Mouse (Mus musculus) v-Abl transformed pro-B cells (cell line): ENCODE data around the gene Fabp3.

ENCODE experiments used
- in situ Hi-C, 2 experiments: fragments of 400-800 bp; cut with MboI; formaldehyde crosslinking; loops; one replicate each; pipeline ENCODE4 v1.15.1; 2025; ENCODE audit not compliant: unreplicated experiment in 2 of 2

Fabp3 gene

GRCm38 (mm10) chr4:130308231-130309081, at the start of gene Fabp3, which contains the start of gene Gm10570:
TSS of gene Fabp3 (plus strand) at chr4:130308595.
TSS of gene Gm10570 (minus strand) at chr4:130308674.
- in situ Hi-C loops: no loop called here

GRCm38 (mm10) chr4:130260406-130260805, 48.0 kb upstream of the Fabp3 start:
- in situ Hi-C loops: no loop called here

- in situ Hi-C loops: no loop called here
Measured at GRCm38 (mm10) chr4:130264131-130264530, 44.3 kb upstream of the Fabp3 start.

- in situ Hi-C loops: no loop called here
Measured at GRCm38 (mm10) chr4:130264698-130265349, 43.6 kb upstream of the Fabp3 start.

GRCm38 (mm10) chr4:130266601-130267000, 41.8 kb upstream of the Fabp3 start:
- in situ Hi-C loops: no loop called here

GRCm38 (mm10) chr4:130267069-130267468, 41.3 kb upstream of the Fabp3 start:
- in situ Hi-C loops: no loop called here

- in situ Hi-C loops: no loop called here
Measured at GRCm38 (mm10) chr4:130268736-130269135, 39.7 kb upstream of the Fabp3 start.

- in situ Hi-C loops: no loop called here
Measured at GRCm38 (mm10) chr4:130270089-130270488, 38.3 kb upstream of the Fabp3 start.

GRCm38 (mm10) chr4:130270611-130271347, 37.6 kb upstream of the Fabp3 start:
- in situ Hi-C loops: no loop called here

GRCm38 (mm10) chr4:130273698-130274345, 34.6 kb upstream of the Fabp3 start:
- in situ Hi-C loops: no loop called here

- in situ Hi-C loops: no loop called here
Measured at GRCm38 (mm10) chr4:130274346-130275015, 33.9 kb upstream of the Fabp3 start.

- in situ Hi-C loops: no loop called here
Measured at GRCm38 (mm10) chr4:130275016-130275822, 33.2 kb upstream of the Fabp3 start.

- in situ Hi-C loops: no loop called here
Measured at GRCm38 (mm10) chr4:130275823-130276105, 32.6 kb upstream of the Fabp3 start.

- in situ Hi-C loops: no loop called here
Measured at GRCm38 (mm10) chr4:130276573-130277176, 31.7 kb upstream of the Fabp3 start.

GRCm38 (mm10) chr4:130279105-130279504, 29.3 kb upstream of the Fabp3 start, which contains the start of gene Serinc2:
TSS of gene Serinc2 (minus strand) at chr4:130279205.
- in situ Hi-C loops: no loop called here

GRCm38 (mm10) chr4:130282856-130283255, 25.5 kb upstream of the Fabp3 start:
- in situ Hi-C loops: no loop called here

GRCm38 (mm10) chr4:130283826-130284225, 24.6 kb upstream of the Fabp3 start:
- in situ Hi-C loops: no loop called here

- in situ Hi-C loops: no loop called here
Measured at GRCm38 (mm10) chr4:130286531-130286930, 21.9 kb upstream of the Fabp3 start.

GRCm38 (mm10) chr4:130289824-130290223, 18.6 kb upstream of the Fabp3 start:
- in situ Hi-C loops: loop anchor here in 1 of 2 experiments (5.0 kb wide), 1 partner anchor 93 kb away; no protein-coding TSS in a partner anchor
